Mouse (Mus musculus) lung, postnatal 4 days (tissue): ENCODE results near the gene Insm1.

Experiments
- DNase-seq, 2 experiments: peaks; one replicate each; pipeline ENCODE4 v3.0.0; 2021

Gene Insm1

GRCm38 (mm10) chr2:146221076-146221928, at the start of gene Insm1:
TSS of gene Insm1 (plus strand) at chr2:146221921.
- DNase-seq, result peak; percentile 30 to 38

- no peak for DNase-seq
Observed at GRCm38 (mm10) chr2:146172106-146172505, 49.6 kb upstream of the Insm1 start.

- no peak for DNase-seq
Observed at GRCm38 (mm10) chr2:146174173-146174572, 47.5 kb upstream of the Insm1 start.

- no peak for DNase-seq
Observed at GRCm38 (mm10) chr2:146178718-146179117, 43.0 kb upstream of the Insm1 start.

- DNase-seq, result no peak
Observed at GRCm38 (mm10) chr2:146183830-146184793, 37.6 kb upstream of the Insm1 start.

- DNase-seq, result no peak
Observed at GRCm38 (mm10) chr2:146196126-146196525, 25.6 kb upstream of the Insm1 start.

GRCm38 (mm10) chr2:146197947-146198346, 23.8 kb upstream of the Insm1 start:
- DNase-seq, result no peak

GRCm38 (mm10) chr2:146210968-146211367, 10.8 kb upstream of the Insm1 start:
- no peak for DNase-seq

GRCm38 (mm10) chr2:146214715-146215114, 7.0 kb upstream of the Insm1 start:
- DNase-seq, result peak in 1 of 2 experiments; percentile 41

- DNase-seq, result no peak
Observed at GRCm38 (mm10) chr2:146216111-146217064, 5.3 kb upstream of the Insm1 start.

- peak; percentile 14 to 68 for DNase-seq
Observed at GRCm38 (mm10) chr2:146217227-146217980, 4.3 kb upstream of the Insm1 start.

GRCm38 (mm10) chr2:146218161-146218691, 3.5 kb upstream of the Insm1 start:
- DNase-seq, result no peak

- no peak for DNase-seq
Observed at GRCm38 (mm10) chr2:146218881-146219535, 2.7 kb upstream of the Insm1 start.

GRCm38 (mm10) chr2:146219791-146220190, 1.9 kb upstream of the Insm1 start:
- DNase-seq, result no peak

GRCm38 (mm10) chr2:146220591-146221075, 1.1 kb upstream of the Insm1 start:
- no peak for DNase-seq

- DNase-seq, result peak in 1 of 2 experiments; percentile 22
Observed at GRCm38 (mm10) chr2:146221929-146222278, 183 bp downstream of the Insm1 start.

GRCm38 (mm10) chr2:146222279-146223175, 806 bp downstream of the Insm1 start:
- DNase-seq, result peak in 1 of 2 experiments; percentile 29

GRCm38 (mm10) chr2:146223176-146223905, 1.6 kb downstream of the Insm1 start:
- peak in 1 of 2 experiments; percentile 27 for DNase-seq

- DNase-seq, result no peak
Observed at GRCm38 (mm10) chr2:146224141-146224540, 2.4 kb downstream of the Insm1 start.
